Mouse (Mus musculus) C2C12 (cell line): ENCODE data around the gene Hopx. TPM values are rescaled to one million over a fixed set of nuclear protein-coding genes. Genes with fewer than 3 reads are reported as not detected.

ENCODE experiments used
- H3K27me3 ChIP-seq: one replicate; pipeline ENCODE4 v1.6.1; 2011; ENCODE audit not compliant: control insufficient read depth, insufficient read depth, insufficient read length
- H3K36me3 ChIP-seq: one replicate; pipeline ENCODE4 v1.6.1; 2011; ENCODE audit not compliant: control insufficient read depth, insufficient read depth
- H3K4me3 ChIP-seq: one replicate; pipeline ENCODE4 v1.5.1; 2011; ENCODE audit warnings: mild to moderate bottlenecking, control low read depth; ENCODE audit not compliant: poor library complexity, insufficient read depth, severe bottlenecking
- H3K79me2 ChIP-seq: one replicate; pipeline ENCODE4 v1.6.1; 2011; ENCODE audit not compliant: control insufficient read depth, insufficient read depth
- H3K79me3 ChIP-seq: one replicate; pipeline ENCODE4 v1.6.1; 2011; ENCODE audit warnings: low read depth, control low read depth
- H3ac ChIP-seq: one replicate; pipeline ENCODE3; 2011; ENCODE audit warnings: low read depth; ENCODE audit not compliant: control insufficient read depth, insufficient read length
- CEBPB ChIP-seq: IDR thresholded peaks from one replicate; pipeline ENCODE4 v1.6.1; 2011; ENCODE audit warnings: low read depth, mild to moderate bottlenecking, control low read depth, moderate library complexity
- CTCF ChIP-seq: IDR thresholded peaks from one replicate; pipeline ENCODE4 v1.5.1; 2011; ENCODE audit not compliant: control insufficient read depth, insufficient read depth, insufficient read length
- FOSL1 ChIP-seq: IDR thresholded peaks from one replicate; pipeline ENCODE4 v1.8.0; 2011; ENCODE audit warnings: mild to moderate bottlenecking, low read length; ENCODE audit not compliant: poor library complexity, insufficient read depth, severe bottlenecking
- MAX ChIP-seq: IDR thresholded peaks from one replicate; pipeline ENCODE4 v1.6.1; 2011; ENCODE audit warnings: mild to moderate bottlenecking, control low read depth
- MYOD1 ChIP-seq: IDR thresholded peaks from one replicate; pipeline ENCODE4 v1.6.1; 2011; ENCODE audit warnings: low read depth; ENCODE audit not compliant: control insufficient read depth, insufficient read length
- MYOG ChIP-seq: IDR thresholded peaks from one replicate; pipeline ENCODE4 v1.6.1; 2011; ENCODE audit not compliant: control insufficient read depth, insufficient read length; ENCODE audit errors: extremely low read depth
- USF1 ChIP-seq: IDR thresholded peaks from one replicate; pipeline ENCODE4 v1.6.1; 2011; ENCODE audit warnings: low read depth, mild to moderate bottlenecking, control low read depth, moderate library complexity
- polyA plus RNA-seq: library from polyadenylated mRNA; unstranded; fragments of >200 nt; fragmentation: generic; extraction: Trizol; gene quantifications from one replicate; pipeline ENCODE4 v1.2.1, GENCODE M21; 2012; ENCODE audit warnings: missing spikeins

Hopx gene
- polyA plus RNA-seq, 1 experiment = 0.15 TPM

GRCm38 (mm10) chr5:77128854-77129253 is 13.9 kb upstream of the Hopx start:
- Histone ChIP-seq H3K4me3 (no peak overlapping the region), H3K27me3 (no peaks in the 10 kb centered on the region), H3K79me3 (no peaks in the 10 kb centered on the region), H3K79me2 (no peaks in the 10 kb centered on the region), H3ac (no peak overlapping the region), H3K36me3 (no peaks in the 10 kb centered on the region)
- TF ChIP-seq USF1 (no peak), MYOD1 (no peak), MAX (no peak)

- Histone ChIP-seq H3K79me2 (no peaks in the 10 kb centered on the region), H3K27me3 (no peaks in the 10 kb centered on the region), H3K4me3 (no peak overlapping the region), H3K79me3 (no peaks in the 10 kb centered on the region), H3K36me3 (no peaks in the 10 kb centered on the region), H3ac (no peak overlapping the region)
- TF ChIP-seq CTCF = no peak
- TF ChIP-seq MYOG = no peak
- TF ChIP-seq MAX = no peak
- no peak for TF ChIP-seq USF1
Measured at GRCm38 (mm10) chr5:77126415-77126968, 11.6 kb upstream of the Hopx start.

GRCm38 (mm10) chr5:77124817-77125283 is 9.9 kb upstream of the Hopx start:
- Histone ChIP-seq H3K79me3 (no peaks in the 10 kb centered on the region), H3K4me3 (no peak overlapping the region), H3K27me3 (no peaks in the 10 kb centered on the region), H3K36me3 (no peaks in the 10 kb centered on the region), H3ac (no peak overlapping the region), H3K79me2 (no peaks in the 10 kb centered on the region)
- no peak for TF ChIP-seq USF1
- no peak for TF ChIP-seq MAX
- TF ChIP-seq CTCF = no peak
- no peak for TF ChIP-seq FOSL1
- no peak for TF ChIP-seq MYOD1
- TF ChIP-seq CEBPB = no peak
- no peak for TF ChIP-seq MYOG

- H3K79me3 ChIP-seq = no peaks in the 10 kb centered on the region
- no peaks in the 10 kb centered on the region for H3K36me3 ChIP-seq
- no peak overlapping the region for H3ac ChIP-seq
- H3K27me3 ChIP-seq = no peaks in the 10 kb centered on the region
- no peaks in the 10 kb centered on the region for H3K79me2 ChIP-seq
- H3K4me3 ChIP-seq = no peak overlapping the region
- no peak for TF ChIP-seq MAX
- no peak for TF ChIP-seq CEBPB
Measured at GRCm38 (mm10) chr5:77124165-77124564, 9.2 kb upstream of the Hopx start.

- Histone ChIP-seq H3K27me3 (no peaks in the 10 kb centered on the region), H3K36me3 (no peaks in the 10 kb centered on the region), H3ac (no peak overlapping the region), H3K4me3 (no peak overlapping the region), H3K79me3 (no peaks in the 10 kb centered on the region), H3K79me2 (no peaks in the 10 kb centered on the region)
- TF ChIP-seq MYOD1 (peak; percentile 37), CTCF (no peak)
Measured at GRCm38 (mm10) chr5:77123597-77123996, 8.7 kb upstream of the Hopx start.

GRCm38 (mm10) chr5:77122254-77123192 is 7.6 kb upstream of the Hopx start:
- H3ac ChIP-seq = no peak overlapping the region

More at GRCm38 (mm10) chr5:77122254-77123192, 7.6 kb upstream of the Hopx start:
- no peaks in the 10 kb centered on the region for H3K27me3 ChIP-seq
- TF ChIP-seq MAX (no peak), CTCF (no peak), MYOD1 (peak; percentile 16)
- H3K4me3 ChIP-seq = no peak overlapping the region
- H3K79me3 ChIP-seq = no peaks in the 10 kb centered on the region
- no peaks in the 10 kb centered on the region for H3K36me3 ChIP-seq
- no peaks in the 10 kb centered on the region for H3K79me2 ChIP-seq
